Mouse (Mus musculus) kidney, postnatal 10 days (tissue): Measurements from ENCODE around the gene Colca2.

ENCODE experiments used
- DNase-seq: peaks from one replicate; pipeline ENCODE4 v3.0.0; 2021; ENCODE audit warnings: mixed read lengths

Colca2 gene

DNA sequence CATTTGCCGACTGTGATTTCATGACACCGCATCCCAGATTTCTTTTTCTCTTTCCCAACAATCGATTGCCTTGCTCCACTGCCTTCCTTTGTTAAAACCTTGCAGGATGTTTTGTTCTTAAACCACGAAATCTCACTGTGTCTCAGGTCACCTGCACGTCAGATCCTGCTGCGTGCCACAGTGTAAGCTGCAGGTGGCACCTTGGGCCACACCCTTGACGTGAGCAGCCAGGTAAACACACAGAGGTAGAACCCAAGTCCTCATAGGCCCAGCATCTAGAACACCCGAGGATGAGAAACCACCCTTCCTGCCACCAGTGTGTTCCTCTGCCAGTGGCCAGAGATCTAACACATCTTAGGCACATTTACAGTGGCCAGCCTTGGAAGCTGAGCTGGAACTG is 7.3 kb downstream of the Colca2 start:
- DNase-seq = no peak

DNA sequence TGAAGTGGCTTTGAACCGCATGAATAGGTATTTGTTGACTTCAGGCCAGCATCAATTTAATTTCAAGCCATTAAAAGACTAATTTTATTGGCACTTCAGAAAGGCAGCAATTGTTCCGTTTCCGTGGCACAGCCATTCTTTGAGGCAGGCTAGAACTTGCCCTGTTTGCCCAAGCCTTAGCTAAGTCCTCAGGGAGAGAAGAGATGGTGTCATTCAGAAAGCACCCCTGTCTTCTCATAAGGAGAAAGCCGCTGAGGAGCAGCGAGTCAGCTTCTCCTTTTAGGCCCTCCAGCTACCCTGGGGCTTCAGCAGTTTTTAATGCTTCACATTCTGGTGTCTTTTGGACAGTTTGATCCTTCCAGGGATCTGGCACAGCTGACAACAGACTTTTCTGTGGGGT is 9.5 kb downstream of the Colca2 start:
- no peak for DNase-seq

DNA sequence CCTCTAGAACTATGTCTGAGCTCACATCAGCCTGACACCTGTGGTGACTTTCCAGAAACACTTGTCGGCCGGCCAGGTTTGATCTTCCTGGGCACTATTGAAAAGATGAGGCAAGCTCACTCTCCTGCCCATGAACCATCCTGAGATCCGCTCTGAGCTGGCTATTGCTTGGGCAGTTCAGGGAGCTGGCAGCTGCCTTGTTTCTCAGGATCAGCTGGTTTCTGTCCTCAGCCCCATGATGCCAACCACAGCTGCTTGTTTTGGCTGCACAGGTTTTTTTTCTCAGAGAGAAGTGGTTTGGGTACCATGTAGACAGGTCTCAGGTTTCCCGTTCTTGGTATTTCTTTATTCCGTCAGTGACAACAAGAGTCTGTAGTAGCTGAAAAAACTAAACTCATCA is 19.9 kb downstream of the Colca2 start:
- no peak for DNase-seq

DNA sequence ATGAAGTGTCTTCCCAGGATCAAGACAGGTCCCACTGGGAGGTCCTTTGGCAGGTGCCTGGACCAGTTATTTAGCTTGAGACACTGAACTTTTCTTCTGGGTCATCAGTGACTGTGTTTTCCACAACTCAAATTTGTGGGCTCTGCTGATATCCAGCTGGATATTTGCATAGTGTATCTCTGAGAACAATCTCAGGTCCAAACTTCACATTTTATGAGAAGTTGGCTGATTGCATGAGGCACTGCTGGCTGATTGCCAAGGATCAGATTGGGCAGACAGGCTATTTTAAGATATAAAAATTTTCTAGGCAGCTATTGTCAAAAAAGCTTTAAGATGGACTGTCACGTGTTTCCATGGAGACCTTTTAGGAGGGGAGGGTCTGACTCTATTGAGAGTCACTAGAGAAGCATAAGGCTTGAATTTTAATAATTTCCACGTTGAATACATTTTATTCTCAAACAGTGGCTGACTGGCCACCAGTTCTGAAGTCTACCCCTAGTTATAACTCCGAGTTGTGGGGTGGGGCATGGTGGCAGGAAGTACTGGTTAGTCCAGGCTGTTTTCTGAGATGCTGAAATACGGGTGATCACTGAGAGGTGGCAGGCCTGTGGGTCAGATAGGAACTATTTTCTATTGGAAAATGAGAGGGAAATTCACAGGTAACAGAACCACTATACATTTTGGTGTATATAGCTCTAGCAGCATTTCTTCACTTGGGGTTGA is 21.4 kb downstream of the Colca2 start:
- DNase-seq = no peak

DNA sequence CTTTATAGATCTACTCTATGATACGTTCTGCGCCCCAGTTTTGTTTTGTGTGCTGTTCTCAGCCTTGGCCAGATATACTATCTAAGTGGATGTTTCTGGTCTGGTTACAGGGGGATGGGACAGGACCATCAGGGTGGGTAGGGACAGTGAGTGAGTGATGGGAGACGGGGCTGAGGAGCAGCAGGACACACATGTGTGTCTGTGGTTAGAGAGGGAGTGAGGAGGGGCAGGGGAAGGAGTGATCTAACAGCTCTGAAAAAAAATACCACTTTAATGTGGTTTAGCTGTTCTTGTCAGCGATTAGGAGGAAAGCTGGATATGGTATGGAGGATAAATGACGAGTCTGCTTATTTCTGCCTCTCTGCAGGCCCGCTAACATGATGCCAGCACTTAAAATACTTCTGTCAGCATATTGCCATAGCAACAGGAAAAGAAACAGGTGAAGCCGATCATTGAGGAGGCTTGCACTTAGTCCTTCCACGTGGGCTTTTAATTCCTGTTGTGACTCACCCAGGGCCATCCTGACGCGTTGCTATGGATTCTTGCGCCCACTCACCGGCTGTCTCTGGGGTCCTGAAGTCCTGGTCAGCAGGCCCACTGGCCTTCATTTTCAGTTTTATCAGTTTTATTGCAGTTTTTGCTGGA is 39.5 kb downstream of the Colca2 start:
- no peak for DNase-seq

DNA sequence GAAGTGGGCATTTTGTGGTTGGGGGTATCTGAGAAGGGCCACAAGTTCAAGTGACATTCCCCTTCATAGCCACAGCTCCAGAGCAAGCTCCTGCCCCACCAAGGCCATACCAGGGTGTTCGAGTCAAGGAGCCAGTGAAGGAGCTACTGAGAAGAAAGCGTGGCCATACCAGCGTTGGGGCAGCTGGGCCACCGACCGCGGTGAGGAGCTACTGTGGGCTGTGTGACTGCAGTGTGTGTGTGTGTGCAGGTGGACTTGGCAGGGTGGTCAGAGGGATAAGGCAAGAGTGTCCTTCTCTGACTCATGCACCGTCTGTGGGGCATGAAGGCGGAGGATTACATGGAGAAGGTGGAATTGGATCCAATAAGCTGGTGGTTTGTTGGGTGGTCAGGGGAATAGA is 46.2 kb downstream of the Colca2 start:
- no peak for DNase-seq

DNA sequence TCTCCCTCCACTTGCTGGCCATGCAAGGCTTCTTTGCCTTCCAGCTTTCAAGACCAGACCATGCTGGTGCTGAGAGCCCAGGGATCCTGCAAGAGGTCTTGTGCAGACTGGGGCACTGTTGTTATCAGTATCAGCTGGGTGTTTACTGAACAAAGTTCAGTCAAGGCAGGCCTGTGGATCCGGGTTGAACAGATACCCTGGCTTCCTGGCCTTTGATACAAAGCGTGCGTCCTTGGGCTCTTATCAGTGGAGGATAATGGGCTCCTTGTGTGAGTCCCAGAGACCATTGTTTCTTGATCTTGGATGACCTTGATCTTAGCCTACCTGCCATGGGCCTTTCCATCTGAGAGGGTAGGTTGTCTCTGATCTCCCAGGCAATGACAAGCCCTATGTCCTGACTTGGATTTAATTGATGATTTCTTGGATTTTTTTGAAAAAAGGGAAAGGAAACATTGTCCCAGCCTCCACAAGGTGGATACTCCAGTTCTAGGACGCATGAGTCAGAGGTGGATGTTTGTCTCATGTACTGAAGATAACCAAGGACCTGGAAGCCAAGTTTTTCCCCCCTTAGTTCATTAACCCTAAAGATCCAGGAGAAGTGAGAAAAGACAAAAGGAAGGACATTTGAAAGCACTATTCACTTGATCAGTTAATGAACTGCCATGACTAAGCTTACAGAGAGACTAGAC is 47.5 kb downstream of the Colca2 start:
- no peak for DNase-seq

DNA sequence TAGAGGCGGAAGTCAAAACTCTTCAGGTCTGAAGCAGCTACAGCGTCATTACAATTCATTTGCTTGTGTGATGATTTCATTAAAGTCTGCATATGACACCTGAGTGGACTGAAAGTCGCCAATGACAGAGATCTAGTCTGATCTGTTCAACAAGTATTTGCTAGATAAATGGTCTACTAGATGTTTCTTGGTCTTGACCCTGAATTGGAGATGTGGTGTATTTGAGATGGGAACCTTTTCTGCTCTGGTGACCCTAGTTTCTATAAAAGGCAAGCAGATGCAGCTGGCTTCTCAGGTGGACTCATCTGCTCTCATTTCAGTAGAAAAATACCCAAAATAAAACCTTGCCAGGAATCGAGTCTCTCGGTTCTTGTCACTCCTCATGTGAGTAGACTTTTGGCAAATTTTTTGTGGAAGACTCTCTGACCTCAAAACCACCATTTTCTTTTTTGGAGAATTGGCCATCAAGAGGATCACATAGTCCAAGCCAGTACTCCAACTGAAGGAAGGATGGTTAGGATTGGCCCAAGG is 52.7 kb downstream of the Colca2 start:
- no peak for DNase-seq
